Mouse (Mus musculus): Measurements from ENCODE around the gene Dmwd. TPM values are rescaled to one million over a fixed set of nuclear protein-coding genes. Genes with fewer than 3 reads are reported as not detected.

Gene Dmwd
- polyA plus RNA-seq, 1 experiment from 2014 or later: 3.2 TPM

DNA sequence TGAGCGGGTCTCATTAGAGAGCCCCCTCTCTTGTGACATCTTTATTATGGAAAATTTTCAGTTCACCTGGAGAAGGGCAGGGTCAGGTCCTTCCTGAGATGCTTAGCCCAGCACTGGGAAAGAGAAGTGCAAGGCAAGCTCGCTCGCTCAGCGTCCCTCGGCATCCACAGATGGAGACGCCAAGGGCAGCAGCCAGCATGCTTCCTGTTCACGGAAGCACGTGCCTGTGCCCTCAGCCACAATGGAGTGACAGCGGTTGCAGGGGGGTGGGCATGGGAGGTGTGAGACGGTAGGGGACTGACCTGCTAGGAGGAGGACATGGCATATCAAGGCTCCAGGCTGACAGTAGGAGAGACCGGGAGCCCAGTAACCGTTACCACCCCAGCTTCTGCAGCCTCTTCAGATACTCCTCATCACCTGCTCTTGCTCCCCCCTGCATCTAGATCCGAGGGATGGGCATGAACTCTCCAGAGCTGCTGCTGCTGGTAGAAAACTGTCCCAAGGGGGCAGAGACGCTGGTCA, 28.0 kb upstream of the Dmwd start:
- Histone ChIP-seq H3K27ac (ENCODE audit: low read depth) (no peak overlapping the region), H3K27me3 (ENCODE audit: insufficient read depth, low read length) (no peaks in the 10 kb centered on the region), H3K4me3 (ENCODE audit: low read depth, low read length) (no peak overlapping the region), H3K9ac (replicated peaks) (no peak overlapping the region), H3K4me2 (ENCODE audit: low read depth, low read length) (no peak overlapping the region), H3K4me1 (ENCODE audit: insufficient read depth) (no peaks in the 10 kb centered on the region), H3K9me3 (ENCODE audit: low read length) (no peaks in the 10 kb centered on the region), H3K36me3 (replicated peaks; ENCODE audit: insufficient read depth, low read length) (peaks cover 72% of the 10 kb centered on the region)
- DNase-seq: no peak
- TF ChIP-seq CTCF (IDR thresholded peaks at IDR 0.05; ENCODE audit: low read depth) (no peak), EP300 (IDR thresholded peaks at IDR 0.05; ENCODE audit: low read depth) (no peak)
- WGBS (ENCODE audit: insufficient replicate concordance): 79% methylated on average over 14 of the region's 14 CpGs
- no peak for ATAC-seq

DNA sequence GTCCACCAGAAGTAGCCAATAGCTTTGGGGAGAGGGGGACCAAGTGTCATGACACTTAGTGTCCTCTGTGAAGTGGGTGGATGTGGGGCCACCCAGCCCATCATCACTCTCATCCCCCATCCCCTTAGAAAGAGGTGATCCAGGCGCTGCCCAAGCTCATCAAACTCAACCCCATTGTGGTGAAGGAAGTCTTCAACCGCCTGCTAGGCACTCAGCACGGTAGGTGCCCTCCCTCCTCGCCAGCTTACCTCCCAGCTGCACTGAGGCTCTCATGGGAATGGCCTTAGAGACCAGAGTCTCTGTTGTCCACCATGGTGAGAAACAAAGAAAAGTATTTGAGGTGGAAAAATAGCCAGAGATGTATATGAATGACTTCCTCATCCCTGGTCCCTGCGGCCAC, 26.8 kb upstream of the Dmwd start:
- Histone ChIP-seq H3K9ac (replicated peaks) (no peak overlapping the region), H3K9me3 (ENCODE audit: low read length) (no peaks in the 10 kb centered on the region), H3K27ac (ENCODE audit: low read depth) (no peak overlapping the region), H3K4me3 (ENCODE audit: low read depth, low read length) (no peak overlapping the region), H3K4me1 (ENCODE audit: insufficient read depth) (no peaks in the 10 kb centered on the region), H3K27me3 (ENCODE audit: insufficient read depth, low read length) (no peaks in the 10 kb centered on the region), H3K4me2 (ENCODE audit: low read depth, low read length) (no peak overlapping the region), H3K36me3 (replicated peaks; ENCODE audit: insufficient read depth, low read length) (peaks cover 64% of the 10 kb centered on the region)
- DNase-seq (no peak), ATAC-seq (no peak)
- TF ChIP-seq EP300 (IDR thresholded peaks at IDR 0.05; ENCODE audit: low read depth) (no peak), CTCF (IDR thresholded peaks at IDR 0.05; ENCODE audit: low read depth) (no peak)
- 83% methylated on average over 5 of the region's 5 CpGs for WGBS (ENCODE audit: insufficient replicate concordance)

DNA sequence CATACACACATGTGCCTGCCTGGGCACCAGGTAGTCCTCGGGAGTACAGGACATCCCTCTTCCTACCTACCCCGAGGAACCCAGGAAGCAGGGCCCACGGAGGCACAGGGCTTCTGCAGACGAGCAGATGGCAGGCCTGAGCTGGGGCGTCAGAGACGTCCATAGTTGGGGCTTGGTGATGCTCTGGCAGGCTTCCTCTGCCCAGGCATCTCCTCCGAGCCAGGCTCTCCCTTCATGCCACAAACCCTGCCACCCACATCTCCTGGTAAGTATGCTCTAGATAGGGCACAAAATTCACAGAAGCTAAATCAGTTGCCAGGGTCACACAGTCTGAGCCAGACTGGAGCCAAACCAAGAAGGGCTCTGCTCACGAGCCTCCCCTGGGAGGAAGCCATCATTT, 25.9 kb upstream of the Dmwd start:
- H3K27ac ChIP-seq (ENCODE audit: low read depth): no peak overlapping the region
- H3K9me3 ChIP-seq (ENCODE audit: low read length): no peaks in the 10 kb centered on the region
- no peak overlapping the region for H3K9ac ChIP-seq (replicated peaks)
- TF ChIP-seq CTCF (IDR thresholded peaks at IDR 0.05; ENCODE audit: low read depth) (no peak), EP300 (IDR thresholded peaks at IDR 0.05; ENCODE audit: low read depth) (no peak)
- WGBS (ENCODE audit: insufficient replicate concordance): 73% methylated on average over 8 of the region's 8 CpGs
- peaks cover 58% of the 10 kb centered on the region for H3K36me3 ChIP-seq (replicated peaks; ENCODE audit: insufficient read depth, low read length)
- DNase-seq: no peak
- H3K4me3 ChIP-seq (ENCODE audit: low read depth, low read length): no peak overlapping the region
- H3K4me2 ChIP-seq (ENCODE audit: low read depth, low read length): no peak overlapping the region
- H3K4me1 ChIP-seq (ENCODE audit: insufficient read depth): no peaks in the 10 kb centered on the region
- H3K27me3 ChIP-seq (ENCODE audit: insufficient read depth, low read length): no peaks in the 10 kb centered on the region
- no peak for ATAC-seq

DNA sequence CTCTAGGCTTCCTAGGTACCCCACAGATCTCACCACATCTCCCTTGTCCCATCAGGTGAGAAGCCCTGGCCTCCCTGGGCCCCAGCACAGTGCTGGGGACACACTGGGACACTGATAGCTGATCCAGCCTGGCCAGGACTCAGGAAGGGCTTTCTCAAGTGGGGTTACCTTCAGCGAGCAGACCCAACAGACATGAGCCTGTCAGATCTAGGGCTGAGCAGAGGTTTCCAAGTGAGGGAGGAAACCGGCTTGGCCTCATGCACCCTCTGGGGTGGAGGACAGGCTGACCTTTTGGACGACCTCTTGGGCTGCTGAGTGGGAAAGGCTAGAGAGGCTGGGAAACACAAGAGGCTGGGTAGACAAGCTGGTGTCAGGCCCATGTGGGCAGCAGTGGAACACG, 24.9 kb upstream of the Dmwd start:
- Histone ChIP-seq H3K36me3 (replicated peaks; ENCODE audit: insufficient read depth, low read length) (peaks cover 48% of the 10 kb centered on the region), H3K4me3 (ENCODE audit: low read depth, low read length) (no peak overlapping the region), H3K27me3 (ENCODE audit: insufficient read depth, low read length) (no peaks in the 10 kb centered on the region), H3K27ac (ENCODE audit: low read depth) (no peak overlapping the region), H3K9ac (replicated peaks) (no peak overlapping the region), H3K9me3 (ENCODE audit: low read length) (no peaks in the 10 kb centered on the region), H3K4me2 (ENCODE audit: low read depth, low read length) (no peak overlapping the region), H3K4me1 (ENCODE audit: insufficient read depth) (no peaks in the 10 kb centered on the region)
- no peak for TF ChIP-seq CTCF (IDR thresholded peaks at IDR 0.05; ENCODE audit: low read depth)
- TF ChIP-seq EP300 (IDR thresholded peaks at IDR 0.05; ENCODE audit: low read depth): no peak
- ATAC-seq: no peak
- no peak for DNase-seq
- 67% methylated on average over 4 of the region's 4 CpGs for WGBS (ENCODE audit: insufficient replicate concordance)

DNA sequence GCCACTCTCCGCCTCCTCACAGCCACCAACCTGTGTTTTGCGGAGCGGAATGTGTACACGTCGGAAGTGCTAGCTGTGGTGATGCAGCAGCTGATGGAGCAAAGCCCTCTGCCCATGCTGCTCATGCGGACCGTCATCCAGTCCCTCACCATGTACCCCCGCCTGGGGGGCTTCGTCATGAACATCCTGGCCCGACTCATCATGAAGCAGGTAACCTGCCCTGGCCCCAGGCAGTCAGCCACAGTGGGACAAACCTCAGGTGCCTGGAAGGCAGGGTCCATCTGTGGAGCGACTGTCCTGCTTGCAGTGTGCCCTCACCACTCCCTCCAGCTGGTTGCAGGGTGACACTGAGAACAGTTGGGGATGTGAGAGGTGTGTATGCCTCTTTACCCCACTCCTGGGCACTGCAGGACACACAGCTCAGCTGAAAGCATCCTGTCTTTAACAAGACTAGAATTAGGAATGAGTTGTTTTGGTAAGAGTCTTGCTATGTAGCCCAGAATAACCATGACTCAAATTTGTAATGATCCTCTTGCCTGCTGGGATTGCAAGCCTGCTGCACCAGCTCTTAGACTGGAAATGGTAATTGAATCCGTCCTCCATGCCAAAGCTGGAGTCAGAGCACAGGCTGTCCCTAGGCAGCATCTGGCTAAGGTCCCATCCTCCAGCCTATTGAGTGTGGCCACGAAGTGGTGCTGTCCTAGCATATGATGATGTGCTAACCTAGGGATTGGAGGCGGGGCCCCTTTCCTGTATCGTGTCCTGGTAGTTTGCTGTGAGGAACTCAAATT, 23.5 kb upstream of the Dmwd start:
- no peaks in the 10 kb centered on the region for H3K9me3 ChIP-seq (ENCODE audit: low read length)
- TF ChIP-seq CTCF (IDR thresholded peaks at IDR 0.05; ENCODE audit: low read depth) (no peak), EP300 (IDR thresholded peaks at IDR 0.05; ENCODE audit: low read depth) (no peak)
- ATAC-seq (no peak), DNase-seq (no peak)
- no peaks in the 10 kb centered on the region for H3K27me3 ChIP-seq (ENCODE audit: insufficient read depth, low read length)
- no peak overlapping the region for H3K27ac ChIP-seq (ENCODE audit: low read depth)
- H3K9ac ChIP-seq (replicated peaks): no peak overlapping the region
- H3K4me2 ChIP-seq (ENCODE audit: low read depth, low read length): no peak overlapping the region
- WGBS (ENCODE audit: insufficient replicate concordance): 84% methylated on average over 15 of the region's 15 CpGs
- H3K4me1 ChIP-seq (ENCODE audit: insufficient read depth): no peaks in the 10 kb centered on the region
- peaks cover 35% of the 10 kb centered on the region for H3K36me3 ChIP-seq (replicated peaks; ENCODE audit: insufficient read depth, low read length)
- H3K4me3 ChIP-seq (ENCODE audit: low read depth, low read length): no peak overlapping the region

DNA sequence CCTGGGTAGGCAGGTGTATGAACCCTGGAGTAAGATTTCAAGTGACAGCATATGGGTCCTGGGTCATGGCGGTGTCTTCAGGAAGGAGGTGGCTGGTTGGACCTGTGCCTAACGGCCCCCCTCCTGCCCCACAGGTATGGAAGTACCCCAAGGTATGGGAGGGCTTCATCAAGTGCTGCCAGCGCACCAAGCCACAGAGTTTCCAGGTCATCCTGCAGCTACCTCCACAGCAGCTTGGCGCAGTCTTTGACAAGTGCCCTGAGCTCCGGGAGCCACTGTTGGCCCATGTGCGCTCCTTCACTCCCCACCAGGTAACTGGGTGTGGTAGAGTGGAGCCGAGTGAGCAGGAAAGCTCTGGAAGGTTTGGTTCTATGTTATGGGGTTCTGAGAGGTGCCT, 22.9 kb upstream of the Dmwd start:
- WGBS (ENCODE audit: insufficient replicate concordance): 85% methylated on average over 7 of the region's 7 CpGs
- H3K4me3 ChIP-seq (ENCODE audit: low read depth, low read length): no peak overlapping the region

More for the DNA sequence above, 22.9 kb upstream of the Dmwd start:
- Histone ChIP-seq H3K9me3 (ENCODE audit: low read length) (no peaks in the 10 kb centered on the region), H3K4me2 (ENCODE audit: low read depth, low read length) (no peak overlapping the region), H3K36me3 (replicated peaks; ENCODE audit: insufficient read depth, low read length) (peaks cover 29% of the 10 kb centered on the region), H3K27ac (ENCODE audit: low read depth) (no peak overlapping the region), H3K27me3 (ENCODE audit: insufficient read depth, low read length) (no peaks in the 10 kb centered on the region), H3K9ac (replicated peaks) (no peak overlapping the region), H3K4me1 (ENCODE audit: insufficient read depth) (no peaks in the 10 kb centered on the region)
- no peak for TF ChIP-seq CTCF (IDR thresholded peaks at IDR 0.05; ENCODE audit: low read depth)
- no peak for TF ChIP-seq EP300 (IDR thresholded peaks at IDR 0.05; ENCODE audit: low read depth)
- ATAC-seq (no peak), DNase-seq (no peak)

All from liver, postnatal 0 days (tissue).